Comparison of ENCODE assay signal across 30 mouse cellular contexts in genomic region chr2:34900412-34900811, GRCm38 (mm10). TPM values are rescaled to one million over a fixed set of nuclear protein-coding genes. Genes with fewer than 3 reads are reported as not detected.
DNase-seq lines count a peak whose midpoint lies in the region; TF ChIP-seq lines count a peak whose summit lies in the region.
"Had no signal": no experiment of that assay in that cellular context is flagged by ENCODE, and none has a peak within 500 bp of the region (broad histone marks: within the 10 kb centered on the region; RNA-seq: fewer than 3 reads in every experiment).

No protein-coding gene starts in this region.

- no peaks in the 10 kb centered on the region for H3K27me3 ChIP-seq in heart, adult 2 months (ENCODE audit: control insufficient read depth, insufficient read depth, low read length)
- H3K27me3 ChIP-seq: embryonic facial prominence, embryonic 13.5 days; hindbrain, embryonic 13.5 days; Patski had no signal

- TF ChIP-seq POLR2A in heart, adult 2 months (IDR thresholded peaks at IDR 0.05; ENCODE audit: insufficient read depth, low read depth, low read length), result no peak

- intact Hi-C loops in heart, adult 2 months (cut with DNase I), result loop anchor here (5.0 to 10.0 kb wide), 2 partner anchors 72 to 126 kb away; partner anchors contain the start of gene Hspa5

- peak; percentile 43 for DNase-seq in adrenal gland, adult 8-10 months
- DNase-seq in adrenal gland, adult 18-20 months (ENCODE audit: low spot score in 2 of 2), result no peak
- peak; percentile 83 for DNase-seq in heart, adult 11 months
- DNase-seq in heart, adult 2 months, result no peak
- peak; percentile 42 to 69 for DNase-seq in adrenal gland, postnatal 36 days
- no peak for DNase-seq in layer of hippocampus, adult 2 months (ENCODE audit: low spot score in 2 of 2)
- no peak for DNase-seq in lung, postnatal 10 days
- DNase-seq: gastrocnemius, postnatal 14 days; heart, adult 18-20 months; heart, postnatal 4 days; kidney, adult 8-10 months; kidney, postnatal 4 days; layer of hippocampus, adult 9-11 months; liver; lung, embryonic 14.5 days; thymus, postnatal 4 days had no signal

- TF ChIP-seq EP300 in heart, adult 2 months (IDR thresholded peaks at IDR 0.05; ENCODE audit: insufficient read depth, low read depth, low read length), result no peak

- H3K9ac ChIP-seq in heart, adult 2 months (ENCODE audit: low read depth, low read length), result no peak overlapping the region
- H3K9ac ChIP-seq: embryonic facial prominence, embryonic 13.5 days; heart, embryonic 12.5 days; hindbrain, embryonic 13.5 days; liver, embryonic 14.5 days; lung, embryonic 14.5 days had no signal

- H3K27ac ChIP-seq in heart, adult 2 months, result no peak overlapping the region
- no peak overlapping the region for H3K27ac ChIP-seq in layer of hippocampus, adult 2 months
- H3K27ac ChIP-seq: embryonic facial prominence, embryonic 13.5 days; hindbrain, embryonic 13.5 days; kidney, postnatal 0 days; liver, embryonic 14.5 days; midbrain, embryonic 10.5 days had no signal

- H3K4me3 ChIP-seq in heart, adult 2 months, result no peak overlapping the region
- H3K4me3 ChIP-seq in layer of hippocampus, adult 2 months, result no peak overlapping the region
- H3K4me3 ChIP-seq: embryonic facial prominence, embryonic 13.5 days; heart, embryonic 12.5 days; hindbrain, embryonic 13.5 days; midbrain, embryonic 10.5 days had no signal

- TF ChIP-seq CTCF in heart, adult 2 months (IDR thresholded peaks at IDR 0.05), result no peak
- no peak for TF ChIP-seq CTCF in layer of hippocampus, adult 2 months (conservative IDR thresholded peaks at IDR 0.05)

- WGBS in heart, adult 2 months, result 95% methylated on average over 1 of the region's 1 CpGs

- H3K36me3 ChIP-seq in heart, adult 2 months (ENCODE audit: control insufficient read depth, insufficient read depth, low read length), result no peaks in the 10 kb centered on the region
- H3K36me3 ChIP-seq: embryonic facial prominence, embryonic 13.5 days; G1E; heart, embryonic 12.5 days; hindbrain, embryonic 13.5 days had no signal

- no peaks in the 10 kb centered on the region for H3K79me2 ChIP-seq in heart, adult 2 months (replicated peaks; ENCODE audit: control insufficient read depth, insufficient read depth, low read length)

- H3K4me1 ChIP-seq in heart, adult 2 months (ENCODE audit: control insufficient read depth, insufficient read depth, low read length), result no peaks in the 10 kb centered on the region; the same call in 1 of the 2 replicates

RNA-seq across cellular contexts. Expression of gene Phf19, which starts 13.4 kb away (rescaled TPM):
- total RNA-seq in adrenal gland, adult 8-10 months (2022), result 1 to 10 TPM; 2.4 to 4.5 (median 3.6) TPM
- total RNA-seq in adrenal gland, adult 18-20 months (2021), result 1 to 10 TPM; 1.3 to 1.7 TPM
- 1 to 10 TPM in 1 of 2 experiments, under 1 TPM in 1; 0.76 to 1.1 TPM for total RNA-seq in heart, adult 2 months (2021)
- 0.80 and 0.91 TPM in 2 replicates for polyA plus RNA-seq in heart, adult 2 months (2012; rRNA removed)
- 1 to 10 TPM; 2.2 to 2.4 TPM for total RNA-seq in adrenal gland, postnatal 36 days (2021)
- total RNA-seq in layer of hippocampus, adult 2 months (2021), result 1 to 10 TPM; 1.1 to 1.2 TPM

RNA-seq across cellular contexts. Expression of gene Psmd5, which starts 25.6 kb away (rescaled TPM):
- 10 to 100 TPM; 42.6 to 49.8 (median 45.8) TPM for total RNA-seq in adrenal gland, adult 8-10 months (2022)
- 10 to 100 TPM; 40.8 to 41.1 TPM for total RNA-seq in adrenal gland, adult 18-20 months (2021)
- total RNA-seq in heart, adult 2 months (2021), result 10 to 100 TPM; 11.3 to 12.9 TPM
- 8.1 and 13.8 TPM in 2 replicates for polyA plus RNA-seq in heart, adult 2 months (2012; rRNA removed)
- total RNA-seq in adrenal gland, postnatal 36 days (2021), result 10 to 100 TPM; 38.4 to 44.6 TPM
- 10 to 100 TPM; 36.1 to 43.1 TPM for total RNA-seq in layer of hippocampus, adult 2 months (2021)

RNA-seq across cellular contexts. Expression of gene Cutal, which starts 26.2 kb away (rescaled TPM):
- total RNA-seq in adrenal gland, adult 8-10 months (2022), result 1 to 10 TPM in 1 of 4 experiments, under 1 TPM in 3; 0.41 to 1.4 (median 0.74) TPM
- total RNA-seq in adrenal gland, adult 18-20 months (2021), result under 1 TPM in 1 of 2 experiments, not detected in 1; 0.48 TPM
- under 1 TPM; 0.37 to 0.61 TPM for total RNA-seq in heart, adult 2 months (2021)
- polyA plus RNA-seq in heart, adult 2 months (2012; rRNA removed), result 1.7 and 2.9 TPM in 2 replicates
- under 1 TPM; 0.20 to 0.86 TPM for total RNA-seq in adrenal gland, postnatal 36 days (2021)
- total RNA-seq in layer of hippocampus, adult 2 months (2021), result under 1 TPM; 0.15 to 0.41 TPM
- total RNA-seq: common myeloid progenitor, adult 5-6 weeks; G1E; megakaryocyte progenitor cell, adult 5-6 weeks; neutrophil, adult 5-6 weeks had no signal
- polyA plus RNA-seq: forebrain, embryonic 11.5 days; G1E; heart, embryonic 12.5 days; hindbrain, embryonic 13.5 days; limb, embryonic 11.5 days; neural tube, embryonic 11.5 days had no signal

Comparison
In these comparisons a context has a peak if more than half of its experiments do, and no peak if none do; other contexts are left out.
1. DNase-seq: peak in adrenal gland, adult 8-10 months (single experiment), heart, adult 11 months (single experiment) and adrenal gland, postnatal 36 days (2 of 2); none in adrenal gland, adult 18-20 months (0 of 2), heart, adult 2 months (0 of 2), layer of hippocampus, adult 2 months (0 of 2) and lung, postnatal 10 days (single experiment).